Comparison of ENCODE assay signal across 19 mouse cellular contexts in genomic region chr8:69815396-69815795, GRCm38 (mm10). TPM values are rescaled to one million over a fixed set of nuclear protein-coding genes. Genes with fewer than 3 reads are reported as not detected.
A peak's percentile ranks its signal among the peaks of the same experiment; 100 is the strongest.
DNase-seq lines count a peak whose midpoint lies in the region; ATAC-seq and TF ChIP-seq lines count a peak whose summit lies in the region.
"Had no signal": no experiment of that assay in that cellular context is flagged by ENCODE, and none has a peak within 500 bp of the region (broad histone marks: within the 10 kb centered on the region; RNA-seq: fewer than 3 reads in every experiment).

No protein-coding gene starts in this region.

- no peak for TF ChIP-seq CTCF in intestine, postnatal 0 days (IDR thresholded peaks at IDR 0.05; ENCODE audit: low read depth)

- ATAC-seq in intestine, postnatal 0 days = peak; percentile 26; the same call in 1 of the 2 replicates
- no peak for ATAC-seq in intestine, embryonic 16.5 days
- ATAC-seq in lung, embryonic 16.5 days (ENCODE audit: low read depth) = peak; percentile 27; the same call in 1 of the 2 replicates
- ATAC-seq: forebrain, embryonic 13.5 days; forebrain, postnatal 0 days had no signal

- H3K4me1 ChIP-seq in intestine, postnatal 0 days (replicated peaks; ENCODE audit: control insufficient read depth, insufficient read depth, low read length) = no peaks in the 10 kb centered on the region
- no peaks in the 10 kb centered on the region for H3K4me1 ChIP-seq in intestine, embryonic 16.5 days (ENCODE audit: control insufficient read depth, insufficient read depth, low read length)
- H3K4me1 ChIP-seq in lung, embryonic 16.5 days (replicated peaks; ENCODE audit: control insufficient read depth, insufficient read depth, low read length) = no peaks in the 10 kb centered on the region
- H3K4me1 ChIP-seq: forebrain, embryonic 13.5 days; heart, embryonic 15.5 days had no signal

- no peak overlapping the region for H3K9ac ChIP-seq in intestine, postnatal 0 days (ENCODE audit: low read depth, low read length)
- no peak overlapping the region for H3K9ac ChIP-seq in intestine, embryonic 16.5 days (ENCODE audit: low read depth, low read length)
- H3K9ac ChIP-seq in lung, embryonic 16.5 days (ENCODE audit: low read length) = no peak overlapping the region
- H3K9ac ChIP-seq: forebrain, embryonic 13.5 days; forebrain, postnatal 0 days; heart, embryonic 15.5 days; hindbrain, embryonic 13.5 days had no signal

- peaks cover 46% of the 10 kb centered on the region; the same call in 1 of the 2 replicates for H3K36me3 ChIP-seq in intestine, postnatal 0 days (ENCODE audit: control insufficient read depth, insufficient read depth)
- H3K36me3 ChIP-seq in intestine, embryonic 16.5 days (ENCODE audit: control insufficient read depth, insufficient read depth, low read length) = peaks cover 4% of the 10 kb centered on the region; the same call in 1 of the 2 replicates
- H3K36me3 ChIP-seq in lung, embryonic 16.5 days (ENCODE audit: control insufficient read depth, insufficient read depth, low read length) = peaks cover 3% of the 10 kb centered on the region; the same call in 1 of the 2 replicates

- no peaks in the 10 kb centered on the region for H3K27me3 ChIP-seq in intestine, postnatal 0 days (replicated peaks; ENCODE audit: control insufficient read depth, insufficient read depth, low read length)
- H3K27me3 ChIP-seq in intestine, embryonic 16.5 days (replicated peaks; ENCODE audit: control insufficient read depth, insufficient read depth, low read length) = no peaks in the 10 kb centered on the region
- H3K27me3 ChIP-seq in lung, embryonic 16.5 days (ENCODE audit: control insufficient read depth, insufficient read depth, low read depth, low read length) = no peaks in the 10 kb centered on the region
- H3K27me3 ChIP-seq: forebrain, embryonic 13.5 days; heart, embryonic 15.5 days; hindbrain, embryonic 13.5 days had no signal

- no peak overlapping the region for H3K4me3 ChIP-seq in intestine, postnatal 0 days (ENCODE audit: low read depth, low read length)
- no peak overlapping the region for H3K4me3 ChIP-seq in intestine, embryonic 16.5 days (ENCODE audit: low read length)
- no peak overlapping the region for H3K4me3 ChIP-seq in lung, embryonic 16.5 days (ENCODE audit: low read length)
- H3K4me3 ChIP-seq: embryonic facial prominence, embryonic 10.5 days; forebrain, embryonic 13.5 days; heart, adult 2 months; heart, embryonic 15.5 days; hindbrain, embryonic 13.5 days had no signal

- no peak overlapping the region for H3K27ac ChIP-seq in intestine, postnatal 0 days (ENCODE audit: low read depth, low read length)
- H3K27ac ChIP-seq in intestine, embryonic 16.5 days (ENCODE audit: low read length) = no peak overlapping the region
- no peak overlapping the region for H3K27ac ChIP-seq in lung, embryonic 16.5 days (ENCODE audit: low read length)
- H3K27ac ChIP-seq: embryonic facial prominence, embryonic 10.5 days; forebrain, embryonic 13.5 days; heart, adult 2 months; heart, embryonic 15.5 days; hindbrain, embryonic 13.5 days had no signal

- WGBS in intestine, postnatal 0 days = 80% methylated on average over 4 of the region's 4 CpGs
- WGBS in intestine, embryonic 16.5 days = 91% methylated on average over 4 of the region's 4 CpGs
- WGBS in lung, embryonic 16.5 days = 87% methylated on average over 4 of the region's 4 CpGs

- DNase-seq in kidney, adult 8-10 months = peak; percentile 47 to 54
- no peak for DNase-seq in kidney, postnatal 4 days
- no peak for DNase-seq in lung, postnatal 14 days
- peak; percentile 36 for DNase-seq in yolk sac, embryonic 10.5 days (ENCODE audit: low spot score)
- no peak for DNase-seq in spleen, postnatal 36 days (ENCODE audit: low spot score in 2 of 2)
- DNase-seq: cerebellum, adult 18-20 months; cerebellum, postnatal 10 days; forebrain, postnatal 0 days; gastrocnemius, postnatal 14 days; heart, adult 2 months; heart, postnatal 14 days had no signal

- no peak overlapping the region for H3K4me2 ChIP-seq in intestine, postnatal 0 days (replicated peaks; ENCODE audit: low read depth)
- H3K4me2 ChIP-seq in intestine, embryonic 16.5 days (ENCODE audit: low read depth, low read length) = no peak overlapping the region
- H3K4me2 ChIP-seq in lung, embryonic 16.5 days (ENCODE audit: low read depth, low read length) = no peak overlapping the region
- H3K4me2 ChIP-seq: forebrain, embryonic 13.5 days; heart, embryonic 11.5 days; heart, embryonic 15.5 days; hindbrain, embryonic 13.5 days had no signal

- H3K9me3 ChIP-seq in intestine, postnatal 0 days (ENCODE audit: control insufficient read depth) = no peaks in the 10 kb centered on the region
- no peaks in the 10 kb centered on the region for H3K9me3 ChIP-seq in intestine, embryonic 16.5 days (ENCODE audit: control insufficient read depth, low read length)
- H3K9me3 ChIP-seq in lung, embryonic 16.5 days (ENCODE audit: control insufficient read depth, low read length) = no peaks in the 10 kb centered on the region
- H3K9me3 ChIP-seq: embryonic facial prominence, embryonic 10.5 days; forebrain, embryonic 13.5 days; heart, embryonic 15.5 days; hindbrain, embryonic 13.5 days had no signal

RNA-seq across cellular contexts. Expression of gene Lpar2, which starts 6.8 kb away (rescaled TPM):
- 0.18 and 0.24 TPM in 2 replicates for polyA plus RNA-seq in intestine, postnatal 0 days (2015; fragmentation: Nextera tagmentation; extraction: Ambion mirVana)
- 0.26 and 0.32 TPM in 2 replicates for polyA plus RNA-seq in intestine, embryonic 16.5 days (2015; fragmentation: Nextera tagmentation; extraction: Ambion mirVana)
- polyA plus RNA-seq in lung, embryonic 16.5 days (2015; fragmentation: Nextera tagmentation; extraction: Ambion mirVana) = 0.45 and 0.48 TPM in 2 replicates

RNA-seq across cellular contexts. Expression of gene Gmip, which starts 6.9 kb away (rescaled TPM):
- polyA plus RNA-seq in intestine, postnatal 0 days (2015; fragmentation: Nextera tagmentation; extraction: Ambion mirVana) = 7.5 and 7.8 TPM in 2 replicates
- 8.2 and 13.5 TPM in 2 replicates for polyA plus RNA-seq in intestine, embryonic 16.5 days (2015; fragmentation: Nextera tagmentation; extraction: Ambion mirVana)
- 7.1 and 7.9 TPM in 2 replicates for polyA plus RNA-seq in lung, embryonic 16.5 days (2015; fragmentation: Nextera tagmentation; extraction: Ambion mirVana)

RNA-seq across cellular contexts. Expression of gene Pbx4, which starts 16.9 kb away (rescaled TPM):
- 2.7 and 4.7 TPM in 2 replicates for polyA plus RNA-seq in intestine, postnatal 0 days (2015; fragmentation: Nextera tagmentation; extraction: Ambion mirVana)
- polyA plus RNA-seq in intestine, embryonic 16.5 days (2015; fragmentation: Nextera tagmentation; extraction: Ambion mirVana) = 2.7 and 2.9 TPM in 2 replicates
- polyA plus RNA-seq in lung, embryonic 16.5 days (2015; fragmentation: Nextera tagmentation; extraction: Ambion mirVana) = 13.4 and 17.1 TPM in 2 replicates

RNA-seq across cellular contexts. Expression of gene Zfp866, which starts 24.4 kb away (rescaled TPM):
- polyA plus RNA-seq in intestine, postnatal 0 days (2015; fragmentation: Nextera tagmentation; extraction: Ambion mirVana) = 6.1 and 6.5 TPM in 2 replicates
- polyA plus RNA-seq in intestine, embryonic 16.5 days (2015; fragmentation: Nextera tagmentation; extraction: Ambion mirVana) = 15.6 and 16.7 TPM in 2 replicates
- polyA plus RNA-seq in lung, embryonic 16.5 days (2015; fragmentation: Nextera tagmentation; extraction: Ambion mirVana) = 26.7 and 27.9 TPM in 2 replicates

RNA-seq across cellular contexts. Expression of gene Atp13a1, which starts 24.4 kb away (rescaled TPM):
- polyA plus RNA-seq in intestine, postnatal 0 days (2015; fragmentation: Nextera tagmentation; extraction: Ambion mirVana) = 18.6 and 20.5 TPM in 2 replicates
- 50.0 and 53.7 TPM in 2 replicates for polyA plus RNA-seq in intestine, embryonic 16.5 days (2015; fragmentation: Nextera tagmentation; extraction: Ambion mirVana)
- polyA plus RNA-seq in lung, embryonic 16.5 days (2015; fragmentation: Nextera tagmentation; extraction: Ambion mirVana) = 41.8 and 45.8 TPM in 2 replicates

Comparison
In these comparisons a context has a peak if more than half of its experiments do, and no peak if none do; other contexts are left out.
1. DNase-seq: peak in kidney, adult 8-10 months (2 of 2) and yolk sac, embryonic 10.5 days (single experiment); none in kidney, postnatal 4 days (0 of 2), lung, postnatal 14 days (single experiment) and spleen, postnatal 36 days (0 of 2).